21 mouse cellular contexts compared by ENCODE assay signal in genomic region chr1:191811774-191812173, GRCm38 (mm10).
"Had no signal": no experiment of that assay in that cellular context is flagged by ENCODE, and none has a peak within 500 bp of the region (broad histone marks: within the 10 kb centered on the region; RNA-seq: fewer than 3 reads in every experiment).

No protein-coding gene starts in this region.

- H3K27ac ChIP-seq: hindbrain, postnatal 0 days; kidney, postnatal 0 days; limb, embryonic 10.5 days; limb, embryonic 13.5 days; liver, embryonic 12.5 days; liver, embryonic 15.5 days; midbrain, embryonic 10.5 days; midbrain, embryonic 13.5 days; neural tube, embryonic 13.5 days had no signal

- H3K9ac ChIP-seq: limb, embryonic 13.5 days; liver, embryonic 12.5 days; liver, embryonic 15.5 days; lung, embryonic 14.5 days; midbrain, embryonic 13.5 days; neural tube, embryonic 13.5 days had no signal

- H3K27me3 ChIP-seq: limb, embryonic 13.5 days; liver, embryonic 12.5 days; liver, embryonic 15.5 days; midbrain, embryonic 13.5 days; neural tube, embryonic 13.5 days had no signal

- ATAC-seq: hindbrain, postnatal 0 days; inflammation-experienced regulatory T-cells, adult 6 months; intestine, embryonic 16.5 days; liver, embryonic 12.5 days; midbrain, embryonic 13.5 days; midbrain, embryonic 16.5 days had no signal

- H3K4me2 ChIP-seq: limb, embryonic 13.5 days; liver, embryonic 12.5 days; liver, embryonic 15.5 days; lung, embryonic 14.5 days; midbrain, embryonic 13.5 days; neural tube, embryonic 13.5 days had no signal

- H3K4me1 ChIP-seq: limb, embryonic 13.5 days; liver, embryonic 12.5 days; liver, embryonic 15.5 days; midbrain, embryonic 13.5 days; neural tube, embryonic 13.5 days had no signal

- H3K36me3 ChIP-seq: limb, embryonic 10.5 days; limb, embryonic 13.5 days; liver, embryonic 12.5 days; liver, embryonic 15.5 days; midbrain, embryonic 10.5 days; midbrain, embryonic 13.5 days; neural tube, embryonic 13.5 days had no signal

- H3K9me3 ChIP-seq: limb, embryonic 10.5 days; liver, embryonic 12.5 days; midbrain, embryonic 13.5 days; neural tube, embryonic 13.5 days had no signal

- DNase-seq: kidney, adult 18-20 months; kidney, adult 9 months; kidney, postnatal 25 days; liver; lung, embryonic 14.5 days; spleen, adult 18-20 months; thymus, adult 18-20 months had no signal

- H3K4me3 ChIP-seq: limb, embryonic 10.5 days; limb, embryonic 13.5 days; liver, embryonic 12.5 days; liver, embryonic 15.5 days; megakaryocyte, embryonic 14.5 days; midbrain, embryonic 10.5 days; midbrain, embryonic 13.5 days; myocyte; neural tube, embryonic 13.5 days had no signal
